Mouse (Mus musculus) heart, postnatal 25 days (tissue): ENCODE results near the gene Siah1a. TPM values are rescaled to one million over a fixed set of nuclear protein-coding genes. Genes with fewer than 3 reads are reported as not detected.

Experiments
- DNase-seq: peaks from one replicate; pipeline ENCODE4 v3.0.0; 2022; ENCODE audit warnings: low spot score
- intact Hi-C: fragments of 180-260 bp; cut with DNase I; formaldehyde crosslinking; loops from one replicate; pipeline ENCODE4 v1.15.1; 2025
- total RNA-seq, 2 experiments: library from RNA; stranded (reverse); gene quantifications; 2 replicates each; pipeline ENCODE4 v1.2.3; 2021

Siah1a gene
- total RNA-seq: 10 to 100 TPM; 14.9 to 15.6 TPM

DNA sequence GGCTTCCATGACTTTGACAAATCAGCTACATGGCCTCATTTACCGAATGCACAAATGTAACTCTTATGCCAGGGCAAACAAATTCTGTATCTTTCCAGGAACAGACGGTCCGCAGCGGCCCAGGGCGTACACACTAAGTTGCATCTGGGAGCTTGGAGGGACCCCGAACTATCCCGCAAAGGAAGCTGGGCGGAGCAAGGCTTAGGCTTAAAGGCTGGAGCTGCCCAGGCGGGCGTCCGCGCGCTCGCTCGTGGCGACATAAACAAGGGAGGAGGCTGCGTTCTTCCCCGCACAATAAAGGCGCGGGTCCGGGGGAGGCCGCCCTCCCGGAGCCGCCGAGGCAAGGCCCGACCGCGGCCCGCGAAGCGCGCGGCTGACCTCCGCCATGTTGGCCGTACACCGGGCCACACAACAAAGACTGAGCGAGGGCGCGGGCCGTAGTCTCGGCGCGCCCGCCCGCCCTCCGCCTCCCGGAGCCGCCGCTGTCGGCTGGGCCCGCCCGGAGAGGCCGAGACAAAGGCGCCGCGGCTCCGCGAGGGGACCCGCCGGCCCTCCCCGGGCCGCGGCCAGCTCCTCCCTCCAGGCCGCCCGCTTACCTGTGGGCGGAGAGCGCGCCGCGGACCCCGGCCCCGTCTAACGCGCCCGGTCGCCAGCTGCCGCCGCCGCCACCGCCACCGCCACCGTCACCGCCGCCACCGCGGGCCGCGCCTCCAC is at the start of gene Siah1a, which contains the start of gene Gm10638:
Gene Siah1a, minus strand, starts transcription at position 714 of the 714 bp plus-strand sequence.
Gene Gm10638, plus strand, starts transcription at position 479 of the 714 bp plus-strand sequence.
- DNase-seq: peak; percentile 40
- intact Hi-C loops: loop anchor here (5.0 kb wide), 1 partner anchor 137 kb away; no protein-coding TSS in a partner anchor

DNA sequence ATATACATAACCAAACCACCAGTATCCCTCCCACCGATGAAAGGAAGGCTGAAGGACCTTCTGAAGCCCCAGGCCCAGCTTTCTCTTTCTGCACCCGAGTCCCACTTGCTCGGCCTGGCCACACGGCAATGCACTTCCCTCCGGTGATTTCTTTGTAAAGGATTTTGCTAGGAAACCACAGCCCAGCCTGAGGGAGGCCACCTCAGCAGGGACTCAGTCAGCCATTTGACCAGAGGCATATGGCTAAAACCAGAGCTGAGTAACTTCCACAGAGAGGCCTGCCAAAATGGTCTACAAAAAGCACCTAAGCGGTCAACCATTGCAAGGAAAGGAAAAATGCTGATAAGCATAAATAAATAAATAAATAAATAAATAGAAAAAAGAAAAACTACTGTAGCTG is 49.0 kb upstream of the Siah1a start:
- intact Hi-C loops: no loop called here
- no peak for DNase-seq

DNA sequence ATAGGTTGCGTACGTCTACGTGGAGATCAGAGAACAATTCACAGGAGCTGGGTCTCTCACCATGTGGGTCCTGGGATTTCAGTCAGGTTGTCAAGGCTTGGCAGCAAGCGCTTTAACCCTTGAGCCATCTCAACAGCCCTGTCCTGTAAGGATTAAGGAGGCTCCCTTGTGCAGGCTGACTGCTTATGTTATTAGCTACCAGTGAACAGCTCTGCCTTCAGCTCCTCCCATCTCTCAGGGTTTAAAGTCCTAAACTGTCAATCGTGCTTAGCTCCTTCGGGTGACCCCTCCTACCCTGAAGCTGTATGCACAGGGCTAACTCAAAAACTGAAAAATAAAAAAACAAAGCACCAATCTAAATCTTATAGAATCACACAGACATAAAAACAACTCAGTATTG is 45.8 kb upstream of the Siah1a start:
- intact Hi-C loops: no loop called here
- DNase-seq: no peak

DNA sequence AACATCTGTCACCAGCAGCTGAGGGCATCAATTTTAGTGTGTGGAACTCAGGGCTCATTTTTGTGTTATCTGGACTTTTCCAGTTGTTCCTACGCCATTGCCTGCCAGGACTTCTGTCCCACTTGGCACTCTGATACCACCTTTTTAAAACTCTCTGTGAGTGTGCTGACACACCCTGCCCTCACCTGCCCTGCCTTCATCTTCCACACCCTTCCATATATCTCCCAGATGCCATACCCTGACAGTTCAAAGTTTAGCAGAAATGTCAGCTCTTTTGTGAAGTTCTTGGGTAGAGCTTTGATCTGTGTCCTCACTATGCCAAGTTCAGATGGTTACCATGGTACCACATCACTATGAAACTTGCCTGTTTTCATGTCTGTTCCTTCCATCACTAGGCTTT is 43.8 kb upstream of the Siah1a start:
- DNase-seq: no peak
- intact Hi-C loops: loop anchor here (5.0 kb wide), 1 partner anchor 113 kb away; no protein-coding TSS in a partner anchor

DNA sequence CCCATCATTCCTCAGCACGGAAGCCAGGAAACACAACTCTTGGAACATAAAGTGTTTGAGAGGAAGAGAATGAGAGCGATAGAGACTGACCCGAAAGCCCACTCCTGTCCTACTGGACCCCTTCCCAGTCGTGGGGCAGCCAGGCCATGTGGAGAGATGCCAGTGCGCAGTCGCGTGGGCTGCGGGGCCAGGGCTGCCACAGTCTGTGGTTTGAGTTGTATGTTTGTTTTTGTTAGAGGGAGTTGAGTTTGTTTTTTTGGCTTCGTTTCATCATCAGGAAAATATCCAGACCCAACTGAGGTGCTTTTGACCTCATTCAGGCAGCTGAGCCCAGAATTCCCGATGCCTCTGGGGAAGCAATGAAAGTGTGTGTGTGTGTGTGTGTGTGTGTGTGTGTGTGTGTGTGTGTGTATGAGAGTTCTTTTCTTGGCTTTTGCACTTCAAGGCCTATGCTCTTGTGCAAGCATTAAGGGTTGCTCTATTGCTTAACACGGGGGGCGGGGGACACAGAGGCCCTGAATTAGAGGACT is 42.2 kb upstream of the Siah1a start:
- intact Hi-C loops: loop anchor here (5.0 kb wide), 1 partner anchor 114 kb away; no protein-coding TSS in a partner anchor
- peak; percentile 57 for DNase-seq

DNA sequence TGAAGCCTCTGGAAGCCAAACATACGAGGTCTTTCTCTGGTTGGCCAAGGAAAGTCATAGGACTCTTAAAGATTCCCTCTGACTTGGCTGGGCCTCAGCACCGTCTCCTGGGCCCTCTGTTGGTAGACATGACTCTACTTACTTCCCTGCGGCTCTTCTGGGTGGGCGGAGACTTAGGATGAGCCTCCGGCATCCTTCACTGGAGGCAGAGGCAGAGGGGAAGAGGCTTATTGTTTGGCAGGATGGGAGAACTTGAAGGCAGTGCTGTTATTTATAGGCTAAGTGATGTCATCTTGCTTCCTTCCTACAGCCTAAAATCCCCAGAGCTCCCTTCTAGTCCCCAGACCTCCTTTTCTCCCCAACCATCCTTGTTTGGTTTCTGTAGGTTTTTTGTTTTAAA is 40.8 kb upstream of the Siah1a start:
- intact Hi-C loops: loop anchor here (5.0 kb wide), 1 partner anchor 116 kb away; no protein-coding TSS in a partner anchor
- DNase-seq: no peak

DNA sequence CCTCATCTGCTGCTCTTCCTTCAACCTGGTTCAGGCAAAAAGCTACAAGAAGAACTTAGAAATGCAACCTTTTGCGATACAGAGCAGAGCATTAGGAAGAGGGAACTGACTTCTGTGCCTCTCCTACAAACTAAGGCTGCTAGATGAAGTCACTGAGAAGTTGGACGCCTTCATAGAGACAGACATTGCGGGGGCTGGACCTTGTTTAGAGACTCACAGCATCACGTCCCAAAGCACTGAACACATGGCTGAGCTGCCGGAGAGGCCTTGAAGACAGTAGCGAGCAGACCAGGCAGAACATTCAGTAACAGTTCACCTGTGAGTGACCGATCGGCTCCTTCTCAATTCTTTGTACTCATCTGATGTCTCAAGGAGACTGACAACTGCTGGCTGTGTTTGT is 35.4 kb upstream of the Siah1a start:
- intact Hi-C loops: no loop called here

DNA sequence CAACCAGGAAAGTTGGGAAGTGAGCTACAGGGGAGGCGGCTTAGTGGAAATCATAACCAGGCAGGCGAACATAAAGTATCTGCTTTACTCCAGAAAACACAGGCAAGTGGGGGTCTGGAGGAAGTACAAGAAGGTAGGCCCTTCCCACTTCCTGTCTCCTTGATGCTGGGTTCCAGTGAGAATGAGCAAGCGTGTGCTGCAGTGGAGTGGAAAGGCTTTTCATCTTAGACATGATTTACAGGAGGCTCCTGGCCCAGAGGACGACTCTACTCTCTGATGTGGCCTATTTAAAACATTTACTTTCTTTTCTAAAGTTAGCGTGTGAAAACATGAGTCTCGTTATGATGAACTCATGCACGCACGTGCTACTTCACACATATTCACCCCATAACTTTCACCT is 33.5 kb upstream of the Siah1a start:
- DNase-seq: no peak
- intact Hi-C loops: no loop called here

More for the DNA sequence above, 35.4 kb upstream of the Siah1a start:
- no peak for DNase-seq

DNA sequence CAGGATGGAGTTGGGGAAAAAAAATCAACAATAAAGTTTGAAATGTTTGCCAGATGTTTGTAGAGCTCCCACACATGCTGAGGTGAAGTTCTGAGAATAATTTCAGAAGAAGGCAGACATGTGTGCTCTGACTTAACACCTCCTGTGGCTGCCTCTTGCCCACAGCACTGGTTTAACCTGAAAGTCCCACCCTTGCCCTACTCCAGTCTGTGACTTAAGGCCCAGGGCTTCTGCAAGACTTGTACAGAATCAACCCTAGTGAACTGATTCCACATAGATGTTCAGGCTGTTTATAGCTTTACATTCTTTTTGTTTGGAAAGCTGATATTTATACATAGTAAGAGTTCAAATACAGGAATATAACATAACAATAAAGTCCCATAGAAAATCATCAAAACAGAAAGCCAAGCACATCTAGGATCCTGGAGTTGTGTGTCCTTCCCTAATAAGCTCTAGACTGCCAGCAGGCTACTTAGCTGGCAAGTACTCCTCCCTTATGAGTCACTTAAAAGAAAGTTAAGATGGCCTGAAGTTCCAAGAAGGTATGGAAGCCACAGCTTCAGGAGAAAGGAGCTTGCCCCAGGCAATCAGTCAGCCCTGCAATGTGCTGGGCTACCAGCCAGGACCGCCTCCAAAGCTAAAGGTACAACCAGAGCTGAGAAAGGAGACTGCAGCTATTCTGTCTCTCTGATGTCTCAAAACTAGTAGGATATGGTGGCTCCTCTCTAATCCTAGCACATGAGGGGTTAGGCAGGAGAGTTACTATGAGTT is 24.4 kb upstream of the Siah1a start:
- intact Hi-C loops: no loop called here
- DNase-seq: no peak

DNA sequence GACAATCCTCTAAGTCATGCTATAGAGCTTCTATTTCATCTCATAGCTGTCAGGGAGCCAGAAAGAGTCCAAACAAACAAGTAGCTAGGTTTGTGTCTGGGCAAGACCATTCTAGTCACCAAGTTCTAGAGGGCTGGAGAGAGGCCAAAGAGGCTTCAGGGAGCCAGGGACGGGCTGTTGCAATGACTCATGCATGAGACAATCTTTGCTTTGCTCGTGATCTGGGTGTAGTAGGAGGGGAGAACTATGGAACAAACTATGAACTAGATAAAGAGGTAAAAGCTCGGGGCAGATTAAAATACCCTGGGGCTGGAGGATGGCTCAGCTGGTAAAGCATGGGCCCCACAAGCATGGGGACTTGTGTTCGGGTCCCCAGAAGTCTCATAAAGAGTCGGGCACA is 22.8 kb upstream of the Siah1a start:
- intact Hi-C loops: no loop called here
- peak; percentile 44 for DNase-seq

DNA sequence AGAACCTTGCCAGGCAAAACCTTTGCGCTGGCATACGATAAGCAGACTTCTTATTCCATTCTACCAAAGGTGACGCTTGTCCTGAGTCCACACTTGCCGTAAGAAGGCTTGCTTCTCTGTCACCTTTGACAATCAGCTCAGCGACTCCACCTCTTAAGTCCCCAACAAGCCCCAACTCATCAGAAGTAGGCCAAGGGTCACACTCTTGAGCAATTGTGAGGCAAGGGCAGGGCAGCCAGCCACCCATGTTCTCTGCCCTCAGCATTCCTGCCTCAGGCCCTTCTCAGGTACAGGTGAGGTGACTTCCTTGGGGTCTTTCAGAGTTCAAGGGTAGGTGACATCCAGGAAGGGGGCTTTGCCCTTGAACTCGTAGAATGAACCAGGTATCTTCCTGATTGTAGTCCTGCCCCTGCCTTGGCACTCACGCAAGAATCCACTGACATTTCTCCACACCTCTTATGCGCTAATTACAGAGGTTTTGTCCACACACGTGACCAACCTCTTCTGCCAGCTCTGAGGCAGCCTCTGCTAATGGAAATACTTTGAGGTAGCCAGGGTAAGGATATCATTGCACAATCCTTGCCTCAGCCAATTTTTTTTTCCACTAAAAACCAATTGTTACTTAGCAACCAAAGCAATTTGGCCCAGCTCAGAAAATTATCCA is 20.9 kb upstream of the Siah1a start:
- DNase-seq: no peak
- intact Hi-C loops: no loop called here

DNA sequence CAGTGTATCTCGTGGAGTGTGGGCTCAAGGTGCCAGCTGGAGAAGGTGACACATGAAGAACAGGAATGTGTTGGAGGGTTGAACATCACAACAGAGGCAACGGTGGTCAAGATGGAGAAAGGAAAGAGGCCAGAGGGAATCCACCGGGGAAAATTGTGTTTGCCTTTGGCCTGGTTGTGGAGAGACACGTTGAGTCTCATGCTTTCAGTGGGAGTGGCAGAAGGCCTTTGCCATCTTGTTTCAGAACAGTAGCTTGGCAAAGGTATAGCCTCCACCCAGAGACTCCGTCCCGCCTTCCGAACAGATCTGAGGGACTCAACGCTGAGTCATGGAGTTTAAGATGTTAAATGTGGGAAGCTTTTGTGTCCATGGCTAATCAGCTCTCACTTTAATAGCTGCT is 19.9 kb upstream of the Siah1a start:
- DNase-seq: no peak
- intact Hi-C loops: no loop called here

DNA sequence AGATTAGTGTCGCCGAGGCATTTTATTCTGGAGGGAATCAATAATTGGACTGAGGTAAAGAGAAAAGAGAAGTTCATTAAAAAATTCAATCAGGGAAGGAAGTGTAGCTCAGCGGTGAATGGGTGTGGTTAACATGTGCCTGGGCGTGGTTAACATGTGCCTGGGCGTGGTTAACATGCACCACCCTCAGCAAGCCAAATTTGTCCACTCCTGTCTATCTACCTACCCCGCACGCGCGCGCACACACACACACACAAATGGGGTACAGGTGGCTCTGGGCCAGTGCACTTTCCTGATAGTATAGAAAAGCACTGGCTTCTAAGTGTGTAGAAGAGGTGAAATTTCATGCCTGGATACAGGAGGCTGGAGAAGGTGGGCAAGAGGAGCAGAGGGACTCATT is 19.4 kb upstream of the Siah1a start:
- no peak for DNase-seq
- intact Hi-C loops: no loop called here

DNA sequence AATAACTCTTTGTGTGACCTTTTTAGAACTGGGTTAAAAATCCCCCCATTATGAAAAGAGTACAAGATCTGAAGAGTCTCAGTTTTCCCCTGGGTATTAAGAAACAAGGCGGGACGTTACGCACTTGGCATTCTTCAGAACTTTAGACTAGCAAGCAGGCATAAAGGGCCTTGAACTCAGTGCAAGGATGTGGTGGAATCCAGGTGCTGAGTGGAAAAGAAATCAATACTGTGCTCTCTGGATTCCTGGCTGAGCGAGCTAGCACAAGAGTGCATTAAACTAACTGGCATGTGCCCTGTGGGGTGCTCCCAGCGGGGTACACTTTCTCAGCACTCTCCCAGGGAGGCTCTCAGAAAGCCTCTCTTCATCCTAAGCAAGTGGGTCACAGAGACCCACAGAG is 17.1 kb upstream of the Siah1a start:
- intact Hi-C loops: no loop called here
- no peak for DNase-seq

DNA sequence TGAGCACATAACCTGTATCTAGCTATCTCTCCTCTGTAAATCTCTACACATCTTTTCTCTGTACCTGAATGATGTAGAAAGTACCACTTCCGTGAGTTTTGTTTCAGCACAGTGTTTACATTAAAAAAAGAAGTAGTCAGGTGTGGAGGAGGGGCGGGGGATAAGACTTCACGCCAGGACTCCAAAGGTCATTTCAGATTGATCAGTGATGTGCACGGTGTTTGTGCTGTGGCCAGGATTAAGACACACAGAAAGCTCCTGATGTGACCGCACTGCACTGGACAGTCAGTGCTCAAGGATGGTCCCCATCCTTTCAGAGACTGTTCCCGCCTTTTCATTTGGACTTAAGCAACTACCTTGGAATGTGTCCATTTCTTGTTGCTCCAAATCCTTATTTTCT is 15.0 kb upstream of the Siah1a start:
- no peak for DNase-seq
- intact Hi-C loops: no loop called here

DNA sequence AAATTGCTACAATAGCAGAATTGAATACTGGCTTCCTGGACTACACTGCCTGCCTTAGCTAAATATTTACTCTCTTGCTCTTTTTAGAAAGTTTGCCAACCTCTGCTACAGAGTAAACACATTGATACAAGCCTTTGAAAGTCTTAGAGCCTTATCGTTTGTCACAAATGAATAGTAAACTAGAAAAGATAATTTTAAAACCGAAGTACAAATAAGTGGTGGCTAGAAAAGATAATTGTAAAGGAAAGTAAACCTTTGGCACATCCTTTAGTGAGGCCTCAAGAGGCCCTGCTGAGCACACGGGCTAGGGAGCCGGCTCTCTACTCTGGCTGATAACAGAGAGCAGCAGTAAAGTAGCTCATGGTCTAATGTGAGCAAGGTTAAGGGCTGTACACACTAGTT is 13.4 kb upstream of the Siah1a start:
- intact Hi-C loops: no loop called here
- no peak for DNase-seq

DNA sequence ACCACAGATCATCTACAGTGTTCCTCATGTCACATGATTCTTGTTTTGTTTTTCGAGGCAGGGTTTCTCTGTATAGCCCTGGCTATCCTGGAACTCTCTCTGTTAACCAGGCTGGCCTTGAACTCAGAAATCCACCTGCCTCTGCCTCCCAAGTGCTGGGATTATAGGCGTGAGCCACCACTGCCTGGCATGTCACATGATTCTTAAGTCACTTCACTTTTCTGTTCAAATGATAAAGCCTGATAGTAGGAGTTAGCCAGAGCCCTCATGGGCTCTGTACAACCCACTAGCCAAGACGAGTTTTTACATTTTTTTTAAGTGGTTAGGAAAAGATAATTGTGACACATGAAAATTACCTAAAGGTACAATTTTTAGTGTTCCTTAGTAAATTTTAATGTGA is 12.9 kb upstream of the Siah1a start:
- intact Hi-C loops: no loop called here
- no peak for DNase-seq

DNA sequence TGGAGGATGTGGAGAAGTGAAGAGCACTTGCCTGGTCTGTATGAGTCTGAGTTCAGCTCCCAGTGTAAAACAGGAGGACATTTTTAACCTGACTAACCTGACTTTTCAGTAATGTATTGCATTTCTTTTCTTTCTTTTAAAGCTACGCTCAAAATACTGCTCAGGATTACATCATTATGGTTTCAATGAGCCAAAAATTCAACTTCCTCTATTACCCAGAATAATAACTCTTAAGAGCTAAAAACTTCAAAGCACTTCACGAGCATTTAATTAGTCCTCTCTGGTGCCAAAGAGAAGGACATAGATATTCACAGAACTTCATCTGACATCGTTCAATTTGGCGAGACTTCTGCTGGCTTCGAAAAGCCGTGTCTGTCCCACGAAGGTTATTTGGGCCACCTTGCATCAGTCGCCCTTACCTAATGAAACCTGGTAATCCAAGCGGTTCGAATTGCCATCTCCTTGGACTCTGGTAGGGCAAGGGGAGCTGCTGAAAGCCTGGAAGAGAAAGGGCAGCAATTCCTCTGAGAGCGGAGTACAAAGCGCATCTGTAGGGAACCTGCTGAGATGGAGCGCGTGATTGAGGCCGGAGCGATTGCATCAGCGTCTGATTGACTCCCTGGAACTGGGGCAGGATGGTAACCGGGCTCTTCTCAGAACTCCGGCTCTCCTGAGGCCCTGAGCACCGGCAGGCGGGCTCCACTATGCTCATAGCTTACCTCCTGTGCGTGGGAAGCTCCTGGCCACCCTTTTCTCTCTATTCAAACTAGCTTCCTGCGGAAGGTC is 11.4 kb upstream of the Siah1a start:
- intact Hi-C loops: no loop called here
- peak; percentile 6 for DNase-seq

DNA sequence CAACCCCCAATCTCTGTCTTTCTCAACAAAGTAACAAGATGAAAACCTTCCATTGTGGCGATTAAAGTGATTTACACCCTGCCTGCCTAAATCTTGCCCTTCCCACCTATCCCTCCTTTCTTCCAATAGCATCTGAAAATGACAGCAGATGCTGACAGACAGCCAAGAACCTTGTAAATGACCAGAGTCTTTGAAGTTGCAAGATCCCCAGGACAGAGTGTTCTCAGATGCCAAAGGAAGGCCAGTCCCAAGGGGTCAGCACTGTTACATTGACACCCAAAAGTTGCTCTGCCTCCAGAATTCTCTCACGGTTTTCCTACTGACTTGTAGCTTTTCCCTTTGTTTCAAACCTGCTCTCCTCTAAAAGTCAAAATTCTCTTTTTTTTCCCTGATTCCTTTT is 4.1 kb upstream of the Siah1a start:
- no peak for DNase-seq
- intact Hi-C loops: loop anchor here (5.0 kb wide), 1 partner anchor 132 kb away; no protein-coding TSS in a partner anchor

DNA sequence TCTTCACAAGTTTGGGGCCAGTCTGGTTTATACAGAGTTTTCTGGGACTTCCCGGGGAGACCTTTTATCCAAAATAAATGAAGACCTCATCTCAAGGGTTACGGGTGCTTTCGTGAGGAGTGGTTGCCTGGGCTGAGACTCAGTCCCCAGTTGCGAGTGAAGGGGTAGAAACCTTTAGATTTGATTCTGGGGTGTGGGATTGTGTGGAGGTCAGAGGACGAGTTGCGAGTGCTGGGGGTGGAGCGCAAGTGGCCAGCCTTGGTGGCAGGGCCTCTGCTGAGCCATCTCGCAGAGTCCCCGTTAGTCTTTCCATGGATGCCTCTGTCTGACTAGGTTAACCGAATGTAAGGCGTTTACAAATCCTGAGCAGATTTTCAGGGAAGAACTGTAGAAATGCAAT is 777 bp upstream of the Siah1a start:
- intact Hi-C loops: loop anchor here (2.0 to 5.0 kb wide), 2 partner anchors 38 to 136 kb away; no protein-coding TSS in a partner anchor

More for the DNA sequence above, 777 bp upstream of the Siah1a start:
- DNase-seq: no peak
